Mouse (Mus musculus) C2C12 (cell line): ENCODE data around the gene Hist1h4h. TPM values are rescaled to one million over a fixed set of nuclear protein-coding genes. Genes with fewer than 3 reads are reported as not detected.

ENCODE experiments used
- H3K27me3 ChIP-seq: one replicate; pipeline ENCODE4 v1.6.1; 2011; ENCODE audit not compliant: control insufficient read depth, insufficient read depth, insufficient read length
- H3K36me3 ChIP-seq: one replicate; pipeline ENCODE4 v1.6.1; 2011; ENCODE audit not compliant: control insufficient read depth, insufficient read depth
- H3K4me3 ChIP-seq: one replicate; pipeline ENCODE4 v1.5.1; 2011; ENCODE audit warnings: mild to moderate bottlenecking, control low read depth; ENCODE audit not compliant: poor library complexity, insufficient read depth, severe bottlenecking
- H3K79me2 ChIP-seq: one replicate; pipeline ENCODE4 v1.6.1; 2011; ENCODE audit not compliant: control insufficient read depth, insufficient read depth
- H3K79me3 ChIP-seq: one replicate; pipeline ENCODE4 v1.6.1; 2011; ENCODE audit warnings: low read depth, control low read depth
- H3ac ChIP-seq: one replicate; pipeline ENCODE3; 2011; ENCODE audit warnings: low read depth; ENCODE audit not compliant: control insufficient read depth, insufficient read length
- CEBPB ChIP-seq: IDR thresholded peaks from one replicate; pipeline ENCODE4 v1.6.1; 2011; ENCODE audit warnings: low read depth, mild to moderate bottlenecking, control low read depth, moderate library complexity
- CTCF ChIP-seq: IDR thresholded peaks from one replicate; pipeline ENCODE4 v1.5.1; 2011; ENCODE audit not compliant: control insufficient read depth, insufficient read depth, insufficient read length
- FOSL1 ChIP-seq: IDR thresholded peaks from one replicate; pipeline ENCODE4 v1.8.0; 2011; ENCODE audit warnings: mild to moderate bottlenecking, low read length; ENCODE audit not compliant: poor library complexity, insufficient read depth, severe bottlenecking
- MAX ChIP-seq: IDR thresholded peaks from one replicate; pipeline ENCODE4 v1.6.1; 2011; ENCODE audit warnings: mild to moderate bottlenecking, control low read depth
- MYOD1 ChIP-seq: IDR thresholded peaks from one replicate; pipeline ENCODE4 v1.6.1; 2011; ENCODE audit warnings: low read depth; ENCODE audit not compliant: control insufficient read depth, insufficient read length
- MYOG ChIP-seq: IDR thresholded peaks from one replicate; pipeline ENCODE4 v1.6.1; 2011; ENCODE audit not compliant: control insufficient read depth, insufficient read length; ENCODE audit errors: extremely low read depth
- USF1 ChIP-seq: IDR thresholded peaks from one replicate; pipeline ENCODE4 v1.6.1; 2011; ENCODE audit warnings: low read depth, mild to moderate bottlenecking, control low read depth, moderate library complexity
- polyA plus RNA-seq: library from polyadenylated mRNA; unstranded; fragments of >200 nt; fragmentation: generic; extraction: Trizol; gene quantifications from one replicate; pipeline ENCODE4 v1.2.1, GENCODE M21; 2012; ENCODE audit warnings: missing spikeins

Gene Hist1h4h
- polyA plus RNA-seq, 1 experiment = 6.9 TPM

- TF ChIP-seq MYOD1 (no peak), MAX (no peak), FOSL1 (no peak), CTCF (no peak), MYOG (no peak), CEBPB (no peak), USF1 (no peak)
- H3K79me3 ChIP-seq = no peaks in the 10 kb centered on the region
- H3K27me3 ChIP-seq = no peaks in the 10 kb centered on the region
- H3K4me3 ChIP-seq = no peak overlapping the region
- H3K36me3 ChIP-seq = no peaks in the 10 kb centered on the region
- H3ac ChIP-seq = peak overlapping the region; percentile 25
- H3K79me2 ChIP-seq = no peaks in the 10 kb centered on the region
Measured at GRCm38 (mm10) chr13:23523976-23524375, 6.9 kb upstream of the Hist1h4h start.

- no peaks in the 10 kb centered on the region for H3K79me3 ChIP-seq
- H3K27me3 ChIP-seq = no peaks in the 10 kb centered on the region
- no peak overlapping the region for H3K4me3 ChIP-seq
- no peak for TF ChIP-seq CEBPB
- TF ChIP-seq CTCF = peak; percentile 53
- H3ac ChIP-seq = no peak overlapping the region
- H3K36me3 ChIP-seq = no peaks in the 10 kb centered on the region
- no peaks in the 10 kb centered on the region for H3K79me2 ChIP-seq
Measured at GRCm38 (mm10) chr13:23524654-23525053, 6.2 kb upstream of the Hist1h4h start.

GRCm38 (mm10) chr13:23525901-23526300 lies 4.9 kb upstream of the Hist1h4h start:
- H3ac ChIP-seq = no peak overlapping the region
- H3K36me3 ChIP-seq = no peaks in the 10 kb centered on the region
- H3K79me3 ChIP-seq = no peaks in the 10 kb centered on the region
- no peak for TF ChIP-seq CTCF
- TF ChIP-seq USF1 = no peak
- TF ChIP-seq MYOG = no peak
- no peak for TF ChIP-seq FOSL1
- no peak for TF ChIP-seq MAX
- TF ChIP-seq MYOD1 = no peak
- no peak for TF ChIP-seq CEBPB
- H3K4me3 ChIP-seq = peak overlapping the region; percentile 8
- H3K27me3 ChIP-seq = no peaks in the 10 kb centered on the region
- no peaks in the 10 kb centered on the region for H3K79me2 ChIP-seq

GRCm38 (mm10) chr13:23526312-23526711 lies 4.5 kb upstream of the Hist1h4h start:
- Histone ChIP-seq H3K79me3 (no peaks in the 10 kb centered on the region), H3K27me3 (no peaks in the 10 kb centered on the region), H3ac (peak overlapping the region; percentile 36), H3K4me3 (peak overlapping the region; percentile 8), H3K79me2 (no peaks in the 10 kb centered on the region), H3K36me3 (no peaks in the 10 kb centered on the region)
- TF ChIP-seq MYOD1 (no peak), MAX (peak; percentile 15), FOSL1 (no peak), CTCF (no peak), CEBPB (peak; percentile 7), USF1 (peak; percentile 86), MYOG (no peak)

GRCm38 (mm10) chr13:23529005-23529404 lies 1.8 kb upstream of the Hist1h4h start:
- Histone ChIP-seq H3K79me3 (no peaks in the 10 kb centered on the region), H3K4me3 (no peak overlapping the region)

More at GRCm38 (mm10) chr13:23529005-23529404, 1.8 kb upstream of the Hist1h4h start:
- no peaks in the 10 kb centered on the region for H3K79me2 ChIP-seq
- TF ChIP-seq USF1 = no peak
- no peak for TF ChIP-seq CEBPB
- no peak for TF ChIP-seq MAX
- no peak for TF ChIP-seq MYOG
- TF ChIP-seq CTCF = no peak
- no peak for TF ChIP-seq FOSL1
- no peak for TF ChIP-seq MYOD1
- no peaks in the 10 kb centered on the region for H3K36me3 ChIP-seq
- no peak overlapping the region for H3ac ChIP-seq
- H3K27me3 ChIP-seq = no peaks in the 10 kb centered on the region
